Mouse (Mus musculus) liver, embryonic 14.5 days (tissue): Measurements from ENCODE around the gene Prph.

Source experiments
- CTCF ChIP-seq: IDR thresholded peaks from 2 replicates; pipeline ENCODE4 v1.5.1; 2016; ENCODE audit warnings: antibody characterized with exemption, low read depth, control low read depth
- EP300 ChIP-seq: IDR thresholded peaks from 2 replicates; pipeline ENCODE4 v1.6.1; 2016; ENCODE audit warnings: antibody characterized with exemption, low read depth

GRCm38 (mm10) chr15:99099984-99100383 lies 45.0 kb downstream of the Prph start:
- TF ChIP-seq CTCF (peak; percentile 14; the same call in 1 of the 2 replicates), EP300 (no peak)
